Mouse (Mus musculus) Patski (cell line): ENCODE data around the gene Ntsr2. TPM values are rescaled to one million over a fixed set of nuclear protein-coding genes. Genes with fewer than 3 reads are reported as not detected.
"Not testable (repeated sequence)": the region's sequence is repeated elsewhere in the genome, so short reads cannot be mapped to it uniquely, and the experiment has no call there.

ENCODE experiments used
- ATAC-seq: fragments of 100-300 bp; one replicate; pipeline ENCODE4 v1.8.0; 2021
- CTCF ChIA-PET: fragments of 350-600 bp; sonication (Branson Sonifier 250); formaldehyde crosslinking; loops from one replicate; lab custom pipeline; 2022; ENCODE audit warnings: inconsistent platforms; lab: Charles Lee
- POLR2A ChIA-PET: fragments of 350-600 bp; sonication (Branson Sonifier 250); formaldehyde crosslinking; loops from one replicate; lab custom pipeline; 2022; ENCODE audit warnings: antibody characterized with exemption, inconsistent platforms; lab: Charles Lee
- DNase-seq: peaks from one replicate; pipeline ENCODE4 v3.0.0-alpha.2; 2011; ENCODE audit warnings: low read depth, low spot score
- H3K27me3 ChIP-seq: fragments of 371-371 bp; one replicate; pipeline ENCODE4 v1.5.1; 2021
- CTCF ChIP-seq: fragments of 100-300 bp; IDR thresholded peaks from one replicate; pipeline ENCODE4 v1.5.1; 2021
- in situ Hi-C: fragments of 300-500 bp; cut with MboI; formaldehyde crosslinking; loops from 3 replicates; pipeline ENCODE4 v1.11.1; 2018; ENCODE audit warnings: low pct_unique_long_range_greater_than_20kb, mixed read lengths
- polyA plus RNA-seq: library from polyadenylated mRNA; unstranded; gene quantifications from one replicate; pipeline ENCODE4 v1.2.3, GENCODE M21; 2021

The Ntsr2 gene
- polyA plus RNA-seq, 1 experiment from 2014 or later = not detected

- peaks cover 10% of the 10 kb centered on the region for H3K27me3 ChIP-seq
- TF ChIP-seq CTCF = no peak
- DNase-seq (no peak), ATAC-seq (no peak)
- ChIA-PET CTCF (interaction anchor here (1.1 kb wide), 1 partner anchor 9 kb away, joined by 3 read pairs; no protein-coding TSS in a partner anchor), POLR2A (no interaction called here)
- in situ Hi-C loops = no loop called here
These were observed 19.1 kb downstream of the Ntsr2 start for GRCm38 (mm10) chr12:16672246-16672645.

GRCm38 (mm10) chr12:16690631-16691030 lies 37.4 kb downstream of the Ntsr2 start:
- DNase-seq = no peak
- in situ Hi-C loops = no loop called here
- TF ChIP-seq CTCF = no peak

GRCm38 (mm10) chr12:16694783-16695182 lies 41.6 kb downstream of the Ntsr2 start:
- TF ChIP-seq CTCF = no peak
- in situ Hi-C loops = no loop called here
- ATAC-seq = no peak
- DNase-seq = no peak
- ChIA-PET POLR2A (no interaction called here), CTCF (no interaction called here)
- no peaks in the 10 kb centered on the region for H3K27me3 ChIP-seq

More at GRCm38 (mm10) chr12:16690631-16691030, 37.4 kb downstream of the Ntsr2 start:
- no peak for ATAC-seq
- CTCF ChIA-PET = interaction anchor here (1.1 to 1.8 kb wide), 2 partner anchors 16 to 24 kb away, joined by 3 to 4 read pairs; no protein-coding TSS in a partner anchor
- POLR2A ChIA-PET = no interaction called here
- no peaks in the 10 kb centered on the region for H3K27me3 ChIP-seq

GRCm38 (mm10) chr12:16695252-16695651 lies 42.1 kb downstream of the Ntsr2 start:
- ATAC-seq, DNase-seq, POLR2A ChIA-PET: not testable (repeated sequence)

GRCm38 (mm10) chr12:16696146-16696545 lies 43.0 kb downstream of the Ntsr2 start:
- DNase-seq (no peak), ATAC-seq (no peak)
- TF ChIP-seq CTCF = no peak
- ChIA-PET CTCF (interaction anchor here (1.1 kb wide), 1 partner anchor 22 kb away, joined by 3 read pairs; no protein-coding TSS in a partner anchor), POLR2A (no interaction called here)
- no peaks in the 10 kb centered on the region for H3K27me3 ChIP-seq
- in situ Hi-C loops = no loop called here

More at GRCm38 (mm10) chr12:16695252-16695651, 42.1 kb downstream of the Ntsr2 start:
- CTCF ChIA-PET, in situ Hi-C loops, H3K27me3 ChIP-seq: not testable (repeated sequence)

- DNase-seq = no peak
- ChIA-PET POLR2A (no interaction called here), CTCF (no interaction called here)
- H3K27me3 ChIP-seq = peaks cover 3% of the 10 kb centered on the region
- in situ Hi-C loops = no loop called here
- no peak for TF ChIP-seq CTCF
- ATAC-seq = no peak
These were observed 45.5 kb downstream of the Ntsr2 start for GRCm38 (mm10) chr12:16698691-16699090.

Other genes starting within 250 kb of the Ntsr2 start
- gene Lpin1, start 42.4 kb upstream of the Ntsr2 start, polyA plus RNA-seq = 6.8 TPM
- gene Greb1, start 147.5 kb downstream of the Ntsr2 start, polyA plus RNA-seq = 0.04 TPM
- gene E2f6, start 157.6 kb downstream of the Ntsr2 start, polyA plus RNA-seq = 35.3 TPM
- 72.1 TPM for gene Rock2, start 241.5 kb downstream of the Ntsr2 start, polyA plus RNA-seq